Mouse (Mus musculus): ENCODE results near the gene Adat1. TPM values are rescaled to one million over a fixed set of nuclear protein-coding genes. Genes with fewer than 3 reads are reported as not detected.
A peak's percentile ranks its signal among the peaks of the same experiment; 100 is the strongest.
"Not testable (repeated sequence)": the region's sequence is repeated elsewhere in the genome, so short reads cannot be mapped to it uniquely, and the experiment has no call there.

Gene Adat1
- polyA plus RNA-seq, 1 experiment from 2014 or later, result 8.0 TPM

GRCm38 (mm10) chr8:111950846-111951245 lies 41.3 kb downstream of the Adat1 start:
- no peak overlapping the region for H3K4me3 ChIP-seq
- no peaks in the 10 kb centered on the region for H3K27me3 ChIP-seq
- no peak overlapping the region for H3K4me2 ChIP-seq
- 93% methylated on average over 3 of the region's 3 CpGs for WGBS
- peaks cover 40% of the 10 kb centered on the region for H3K36me3 ChIP-seq
- H3K9me3 ChIP-seq, result no peaks in the 10 kb centered on the region
- no peak overlapping the region for H3K27ac ChIP-seq (replicated peaks)
- no peaks in the 10 kb centered on the region for H3K4me1 ChIP-seq (replicated peaks)
- no peak overlapping the region for H3K9ac ChIP-seq
- ATAC-seq (ENCODE audit: low FRiP score, low read depth), result no peak

GRCm38 (mm10) chr8:111947954-111948353 lies 44.1 kb downstream of the Adat1 start:
- no peak for ATAC-seq (ENCODE audit: low FRiP score, low read depth)
- Histone ChIP-seq H3K4me3 (no peak overlapping the region), H3K4me2 (no peak overlapping the region), H3K9ac (no peak overlapping the region), H3K4me1 (replicated peaks) (no peaks in the 10 kb centered on the region), H3K27me3 (no peaks in the 10 kb centered on the region), H3K9me3 (no peaks in the 10 kb centered on the region), H3K36me3 (peaks cover 40% of the 10 kb centered on the region), H3K27ac (replicated peaks) (no peak overlapping the region)
- 95% methylated on average over 8 of the region's 8 CpGs for WGBS

- Histone ChIP-seq H3K4me3 (no peak overlapping the region), H3K27me3 (no peaks in the 10 kb centered on the region), H3K9ac (no peak overlapping the region), H3K27ac (replicated peaks) (no peak overlapping the region), H3K4me2 (no peak overlapping the region), H3K9me3 (no peaks in the 10 kb centered on the region), H3K4me1 (replicated peaks) (peaks cover 4% of the 10 kb centered on the region), H3K36me3 (peaks cover 37% of the 10 kb centered on the region)
- WGBS, result 91% methylated on average over 2 of the region's 2 CpGs
- no peak for ATAC-seq (ENCODE audit: low FRiP score, low read depth)
Observed at GRCm38 (mm10) chr8:111947144-111947543, 45.0 kb downstream of the Adat1 start.

GRCm38 (mm10) chr8:111943544-111943943 lies 48.6 kb downstream of the Adat1 start:
- H3K4me2 ChIP-seq, result no peak overlapping the region
- H3K36me3 ChIP-seq, result peaks cover 37% of the 10 kb centered on the region
- H3K4me1 ChIP-seq (replicated peaks), result peaks cover 23% of the 10 kb centered on the region
- ATAC-seq (ENCODE audit: low FRiP score, low read depth), result no peak
- 86% methylated on average over 2 of the region's 2 CpGs for WGBS
- H3K27ac ChIP-seq (replicated peaks), result no peak overlapping the region
- H3K27me3 ChIP-seq, result no peaks in the 10 kb centered on the region
- no peaks in the 10 kb centered on the region for H3K9me3 ChIP-seq
- H3K9ac ChIP-seq, result no peak overlapping the region
- no peak overlapping the region for H3K4me3 ChIP-seq

GRCm38 (mm10) chr8:111941101-111941454 lies 51.0 kb downstream of the Adat1 start:
- no peaks in the 10 kb centered on the region for H3K9me3 ChIP-seq
- peak overlapping the region; percentile 82 for H3K27ac ChIP-seq (replicated peaks)
- WGBS, result 1% methylated on average over 23 of the region's 23 CpGs
- H3K4me1 ChIP-seq (replicated peaks), result peaks cover 23% of the 10 kb centered on the region
- H3K36me3 ChIP-seq, result peaks cover 22% of the 10 kb centered on the region
- H3K4me3 ChIP-seq, result peak overlapping the region; percentile 89
- no peaks in the 10 kb centered on the region for H3K27me3 ChIP-seq
- peak overlapping the region; percentile 99 for H3K4me2 ChIP-seq
- peak overlapping the region; percentile 86 for H3K9ac ChIP-seq
- ATAC-seq (ENCODE audit: low FRiP score, low read depth), result peak; percentile 16; the same call in 1 of the 2 replicates

- Histone ChIP-seq H3K4me1 (replicated peaks) (peaks cover 23% of the 10 kb centered on the region), H3K27ac (replicated peaks) (peak within 1 kb of the TSS; percentile 82), H3K27me3 (no peaks in the 10 kb centered on the region), H3K36me3 (peaks cover 20% of the 10 kb centered on the region), H3K9me3 (no peaks in the 10 kb centered on the region), H3K4me3 (peak within 1 kb of the TSS; percentile 89), H3K4me2 (peak within 1 kb of the TSS; percentile 99), H3K9ac (peak within 1 kb of the TSS; percentile 86)
- under 1% methylated on average over 65 of the region's 65 CpGs for WGBS
- peak; percentile 98 for ATAC-seq (ENCODE audit: low FRiP score, low read depth)
Observed at GRCm38 (mm10) chr8:111940171-111941100, 51.7 kb downstream of the Adat1 start, which contains the start of gene Gabarapl2. Gene Gabarapl2 (plus strand): TSS chr8:111940703.

- Histone ChIP-seq H3K9me3 (no peaks in the 10 kb centered on the region), H3K9ac (peak overlapping the region; percentile 44), H3K4me1 (replicated peaks) (peaks cover 23% of the 10 kb centered on the region), H3K27me3 (no peaks in the 10 kb centered on the region), H3K36me3 (peaks cover 15% of the 10 kb centered on the region), H3K4me2 (peak overlapping the region; percentile 99), H3K4me3 (peak overlapping the region; percentile 89), H3K27ac (replicated peaks) (peak overlapping the region; percentile 82)
- ATAC-seq (ENCODE audit: low FRiP score, low read depth), result peak; percentile 49; the same call in 1 of the 2 replicates
- 9% methylated on average over 10 of the region's 10 CpGs for WGBS
Observed at GRCm38 (mm10) chr8:111939516-111940142, 52.5 kb downstream of the Adat1 start.

- ATAC-seq (ENCODE audit: low FRiP score, low read depth); H3K4me2 ChIP-seq; H3K9ac ChIP-seq; H3K4me3 ChIP-seq; H3K36me3 ChIP-seq; H3K27me3 ChIP-seq; H3K9me3 ChIP-seq; H3K27ac ChIP-seq (replicated peaks): not testable (repeated sequence)
- peaks cover 28% of the 10 kb centered on the region for H3K4me1 ChIP-seq (replicated peaks)
- 87% methylated on average over 9 of the region's 9 CpGs for WGBS
Observed at GRCm38 (mm10) chr8:111938076-111938985, 53.8 kb downstream of the Adat1 start.

- no peak for ATAC-seq (ENCODE audit: low FRiP score, low read depth)
- H3K36me3 ChIP-seq, result no peaks in the 10 kb centered on the region
- no peak overlapping the region for H3K4me2 ChIP-seq
Observed at GRCm38 (mm10) chr8:111937184-111937583, 54.9 kb downstream of the Adat1 start.

GRCm38 (mm10) chr8:111934201-111934600 lies 57.9 kb downstream of the Adat1 start:
- H3K9me3 ChIP-seq, result no peaks in the 10 kb centered on the region
- H3K36me3 ChIP-seq, result no peaks in the 10 kb centered on the region
- ATAC-seq (ENCODE audit: low FRiP score, low read depth), result no peak
- peaks cover 23% of the 10 kb centered on the region for H3K4me1 ChIP-seq (replicated peaks)
- H3K27ac ChIP-seq (replicated peaks), result peak overlapping the region; percentile 93; the same call in 1 of the 2 replicates
- no peak overlapping the region for H3K9ac ChIP-seq
- H3K4me2 ChIP-seq, result peak overlapping the region; percentile 97
- no peaks in the 10 kb centered on the region for H3K27me3 ChIP-seq
- peak overlapping the region; percentile 78; the same call in 1 of the 2 replicates for H3K4me3 ChIP-seq
- WGBS, result 84% methylated on average over 2 of the region's 2 CpGs

More at GRCm38 (mm10) chr8:111937184-111937583, 54.9 kb downstream of the Adat1 start:
- Histone ChIP-seq H3K9ac (no peak overlapping the region), H3K27ac (replicated peaks) (no peak overlapping the region), H3K4me3 (no peak overlapping the region), H3K9me3 (no peaks in the 10 kb centered on the region), H3K4me1 (replicated peaks) (peaks cover 36% of the 10 kb centered on the region), H3K27me3 (no peaks in the 10 kb centered on the region)
- WGBS, result 67% methylated on average over 3 of the region's 3 CpGs

GRCm38 (mm10) chr8:111933348-111934076 lies 58.6 kb downstream of the Adat1 start, which contains the start of gene Tmem231:
Gene Tmem231 (minus strand): TSS chr8:111933881.
- H3K4me1 ChIP-seq (replicated peaks), result peaks cover 23% of the 10 kb centered on the region
- WGBS, result under 1% methylated on average over 53 of the region's 53 CpGs
- peak within 1 kb of the TSS; percentile 97 for H3K4me2 ChIP-seq
- peak within 1 kb of the TSS; percentile 93 for H3K27ac ChIP-seq (replicated peaks)
- peak within 1 kb of the TSS; percentile 83 for H3K9ac ChIP-seq
- no peaks in the 10 kb centered on the region for H3K27me3 ChIP-seq
- peak; percentile 99 for ATAC-seq (ENCODE audit: low FRiP score, low read depth)
- H3K36me3 ChIP-seq, result no peaks in the 10 kb centered on the region
- H3K4me3 ChIP-seq, result peak within 1 kb of the TSS; percentile 78
- no peaks in the 10 kb centered on the region for H3K9me3 ChIP-seq
